Comparison of ENCODE assay signal across 10 mouse cellular contexts in the genomic region with DNA sequence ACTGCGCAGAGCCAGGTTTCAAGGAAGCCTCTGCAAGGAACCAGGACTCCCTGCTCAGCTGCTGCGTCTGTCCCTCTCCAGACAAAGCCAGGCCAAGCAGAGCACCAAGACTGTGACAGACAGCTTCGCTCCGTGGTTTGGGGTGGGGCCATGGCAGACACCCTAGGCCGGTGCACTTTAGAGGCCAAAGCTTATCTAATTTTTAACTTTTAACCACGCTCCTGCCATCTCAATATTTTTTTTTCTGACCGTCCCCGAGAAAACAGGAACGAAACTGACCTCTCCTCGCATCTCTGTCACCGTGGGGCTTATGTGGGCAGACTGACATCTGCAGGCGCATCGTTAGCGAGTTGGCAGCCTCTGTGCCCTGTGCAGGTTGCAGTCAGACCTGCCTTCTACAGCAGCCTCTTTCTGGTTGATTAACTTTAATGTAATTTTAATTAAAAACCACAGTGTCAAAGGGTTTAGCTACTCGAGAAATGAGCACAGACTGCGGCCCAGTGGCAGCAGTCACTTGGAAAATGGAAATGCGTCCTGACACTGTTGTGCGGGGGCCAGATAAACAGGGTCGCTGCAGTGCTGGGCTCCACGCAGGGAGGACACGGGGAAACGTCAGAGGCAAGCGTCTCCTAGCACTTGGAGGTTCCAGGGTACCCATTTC.
DNase-seq lines count a peak whose midpoint lies in the region; ATAC-seq lines count a peak whose summit lies in the region.
"Had no signal": no experiment of that assay in that cellular context is flagged by ENCODE, and none has a peak within 500 bp of the region (broad histone marks: within the 10 kb centered on the region; RNA-seq: fewer than 3 reads in every experiment).

No protein-coding gene starts in this region.

- WGBS in hindbrain, embryonic 13.5 days = 38% methylated on average over 23 of the region's 23 CpGs
- WGBS in hindbrain, embryonic 11.5 days = 62% methylated on average over 23 of the region's 23 CpGs
- 31% methylated on average over 23 of the region's 23 CpGs for WGBS in forebrain, embryonic 13.5 days
- 35% methylated on average over 23 of the region's 23 CpGs for WGBS in midbrain, embryonic 14.5 days

- H3K27me3 ChIP-seq in hindbrain, embryonic 13.5 days = no peaks in the 10 kb centered on the region
- H3K27me3 ChIP-seq in hindbrain, embryonic 11.5 days (ENCODE audit: control insufficient read depth, insufficient read depth, low read length) = no peaks in the 10 kb centered on the region
- no peaks in the 10 kb centered on the region for H3K27me3 ChIP-seq in forebrain, embryonic 13.5 days
- H3K27me3 ChIP-seq in midbrain, embryonic 14.5 days (ENCODE audit: control insufficient read depth, insufficient read depth, low read length) = no peaks in the 10 kb centered on the region

- H3K4me2 ChIP-seq in hindbrain, embryonic 13.5 days = peak overlapping the region; percentile 26; the same call in 1 of the 2 replicates
- H3K4me2 ChIP-seq in hindbrain, embryonic 11.5 days (replicated peaks; ENCODE audit: low read depth, low read length) = no peak overlapping the region
- H3K4me2 ChIP-seq in forebrain, embryonic 13.5 days = peak overlapping the region; percentile 33
- H3K4me2 ChIP-seq in midbrain, embryonic 14.5 days (ENCODE audit: low read length) = peak overlapping the region; percentile 15; the same call in 1 of the 2 replicates

- no peak overlapping the region for H3K9ac ChIP-seq in hindbrain, embryonic 13.5 days
- H3K9ac ChIP-seq in hindbrain, embryonic 11.5 days (ENCODE audit: low read depth, low read length) = no peak overlapping the region
- H3K9ac ChIP-seq in forebrain, embryonic 13.5 days = peak overlapping the region; percentile 30; the same call in 1 of the 2 replicates
- no peak overlapping the region for H3K9ac ChIP-seq in midbrain, embryonic 14.5 days (replicated peaks; ENCODE audit: low read length)

- no peaks in the 10 kb centered on the region for H3K9me3 ChIP-seq in hindbrain, embryonic 13.5 days
- H3K9me3 ChIP-seq in hindbrain, embryonic 11.5 days (ENCODE audit: control insufficient read depth, low read length) = no peaks in the 10 kb centered on the region
- H3K9me3 ChIP-seq in forebrain, embryonic 13.5 days (replicated peaks) = no peaks in the 10 kb centered on the region
- H3K9me3 ChIP-seq in midbrain, embryonic 14.5 days (ENCODE audit: control insufficient read depth, low read length) = no peaks in the 10 kb centered on the region

- intact Hi-C loops in heart, postnatal 25 days (cut with DNase I) = no loop called here

- peaks cover 21% of the 10 kb centered on the region for H3K4me1 ChIP-seq in hindbrain, embryonic 13.5 days (replicated peaks)
- H3K4me1 ChIP-seq in hindbrain, embryonic 11.5 days (replicated peaks; ENCODE audit: control insufficient read depth, insufficient read depth, low read length) = no peaks in the 10 kb centered on the region
- peaks cover 28% of the 10 kb centered on the region for H3K4me1 ChIP-seq in forebrain, embryonic 13.5 days
- H3K4me1 ChIP-seq in midbrain, embryonic 14.5 days (ENCODE audit: control insufficient read depth, insufficient read depth, low read length) = peaks cover 12% of the 10 kb centered on the region; the same call in 1 of the 2 replicates

- H3K4me3 ChIP-seq in hindbrain, embryonic 13.5 days = no peak overlapping the region
- no peak overlapping the region for H3K4me3 ChIP-seq in hindbrain, embryonic 11.5 days (ENCODE audit: low read depth, low read length)
- no peak overlapping the region for H3K4me3 ChIP-seq in forebrain, embryonic 13.5 days
- H3K4me3 ChIP-seq in midbrain, embryonic 14.5 days (replicated peaks; ENCODE audit: low read depth, low read length) = no peak overlapping the region

- DNase-seq in hindbrain, embryonic 11.5 days (ENCODE audit: low spot score) = no peak
- DNase-seq in midbrain, embryonic 14.5 days = peak; percentile 51
- no peak for DNase-seq in adipocyte (ENCODE audit: low spot score)
- no peak for DNase-seq in heart, postnatal 25 days (ENCODE audit: low spot score)
- DNase-seq: heart, postnatal 36 days; lung, postnatal 14 days had no signal

- peak; percentile 73; the same call in 1 of the 2 replicates for ATAC-seq in hindbrain, embryonic 13.5 days (ENCODE audit: low FRiP score)
- ATAC-seq in hindbrain, embryonic 11.5 days (ENCODE audit: low FRiP score) = no peak; the same call in 1 of the 2 replicates
- peak; percentile 64 for ATAC-seq in cerebellum, adult (ENCODE audit: insufficient number of reproducible peaks, low FRiP score, low TSS enrichment)
- ATAC-seq in forebrain, embryonic 13.5 days = peak; percentile 71
- peak; percentile 58; the same call in 1 of the 2 replicates for ATAC-seq in midbrain, embryonic 14.5 days (ENCODE audit: low FRiP score, low TSS enrichment)
- no peak for ATAC-seq in monocyte, adult 5-6 weeks (replicated peaks; ENCODE audit: insufficient number of reproducible peaks, low FRiP score, low TSS enrichment, poor library complexity, severe bottlenecking)

- peak overlapping the region; percentile 40; the same call in 1 of the 2 replicates for H3K27ac ChIP-seq in hindbrain, embryonic 13.5 days
- no peak overlapping the region for H3K27ac ChIP-seq in hindbrain, embryonic 11.5 days (ENCODE audit: low read depth, low read length)
- peak overlapping the region; percentile 72 for H3K27ac ChIP-seq in forebrain, embryonic 13.5 days
- H3K27ac ChIP-seq in midbrain, embryonic 14.5 days (replicated peaks; ENCODE audit: low read depth, low read length) = peak overlapping the region; percentile 52; the same call in 1 of the 2 replicates

- no peaks in the 10 kb centered on the region for H3K36me3 ChIP-seq in hindbrain, embryonic 13.5 days
- H3K36me3 ChIP-seq in hindbrain, embryonic 11.5 days (ENCODE audit: control insufficient read depth, insufficient read depth, low read length) = no peaks in the 10 kb centered on the region
- H3K36me3 ChIP-seq in forebrain, embryonic 13.5 days (ENCODE audit: poor library complexity, severe bottlenecking) = no peaks in the 10 kb centered on the region
- no peaks in the 10 kb centered on the region for H3K36me3 ChIP-seq in midbrain, embryonic 14.5 days (ENCODE audit: control insufficient read depth, insufficient read depth, low read length)

Comparison
In these comparisons a context has a peak if more than half of its experiments do, and no peak if none do; other contexts are left out.
1. ATAC-seq: peak in hindbrain, embryonic 13.5 days (single experiment), cerebellum, adult (single experiment), forebrain, embryonic 13.5 days (single experiment) and midbrain, embryonic 14.5 days (single experiment); none in hindbrain, embryonic 11.5 days (single experiment) and monocyte, adult 5-6 weeks (single experiment).